Mouse (Mus musculus) hindbrain, postnatal 0 days (tissue): ENCODE measurements around the gene Thoc7. TPM values are rescaled to one million over a fixed set of nuclear protein-coding genes. Genes with fewer than 3 reads are reported as not detected.

Source experiments
- ATAC-seq: fragments of 200-750 bp; cut with Nextera tagmentation; 2 replicates; pipeline ENCODE4 v1.8.0; 2017; ENCODE audit warnings: mild to moderate bottlenecking, moderate TSS enrichment, moderate library complexity
- DNase-seq: peaks from one replicate; pipeline ENCODE4 v3.0.0-alpha.2; 2015; ENCODE audit warnings: low spot score
- H3K27ac ChIP-seq: fragments of 300-500 bp; sonication (generic); 2 replicates; pipeline ENCODE4 v1.5.1; 2014; ENCODE audit warnings: mild to moderate bottlenecking
- H3K27me3 ChIP-seq: fragments of 300-500 bp; sonication (generic); 2 replicates; pipeline ENCODE4 v1.6.1; 2014; ENCODE audit warnings: low read length, mixed read lengths; ENCODE audit not compliant: insufficient read depth
- H3K36me3 ChIP-seq: fragments of 300-500 bp; sonication (generic); 2 replicates; pipeline ENCODE4 v1.6.1; 2014; ENCODE audit warnings: low read length, mixed read lengths; ENCODE audit not compliant: insufficient read depth
- H3K4me1 ChIP-seq: fragments of 300-500 bp; sonication (generic); 2 replicates; pipeline ENCODE4 v1.6.1; 2014; ENCODE audit warnings: antibody characterized with exemption, low read length, mixed read lengths; ENCODE audit not compliant: insufficient read depth
- H3K4me2 ChIP-seq: fragments of 300-500 bp; sonication (generic); 2 replicates; pipeline ENCODE4 v1.6.1; 2014; ENCODE audit warnings: low read depth, mild to moderate bottlenecking, low read length, moderate library complexity, mixed read lengths
- H3K4me3 ChIP-seq: fragments of 300-500 bp; sonication (generic); 2 replicates; pipeline ENCODE4 v1.5.1; 2014; ENCODE audit warnings: low read length
- H3K9ac ChIP-seq: fragments of 300-500 bp; sonication (generic); replicated peaks from 2 replicates; pipeline ENCODE4 v1.6.1; 2014; ENCODE audit warnings: mild to moderate bottlenecking, low read length, moderate library complexity, mixed read lengths
- H3K9me3 ChIP-seq: fragments of 300-500 bp; sonication (generic); 2 replicates; pipeline ENCODE4 v1.6.1; 2016; ENCODE audit warnings: low read length, mixed read lengths
- CTCF ChIP-seq: IDR thresholded peaks from 2 replicates; pipeline ENCODE4 v1.5.1; 2016; ENCODE audit warnings: antibody characterized with exemption, control low read depth, low read depth
- WGBS: fragments of 180-500 bp; shearing (Covaris S2); extraction: QIAGEN DNeasy Blood & Tissue Kit; methylation state at CpG from one replicate; pipeline ENCODE4 v1.1.7; 2014; 5-methylcytosine and 5-hydroxymethylcytosine counted together
- polyA plus RNA-seq: library from polyadenylated mRNA; unstranded; fragments of >200 nt; fragmentation: Nextera tagmentation; extraction: Ambion mirVana; gene quantifications from 2 replicates; pipeline ENCODE4 v1.2.1, GENCODE M21; 2015
- total RNA-seq: library from RNA; depleted of rRNA; stranded (reverse); fragments of >200 nt; gene quantifications from 2 replicates; pipeline ENCODE4 v1.2.3, GENCODE M21; 2014; rRNA removed

Thoc7 gene
- total and polyA plus RNA-seq, 2 experiments from 2014 or later, result 38.1 to 211 TPM

- 93% methylated on average over 2 of the region's 2 CpGs for WGBS
- H3K36me3 ChIP-seq, result no peaks in the 10 kb centered on the region
Measured at GRCm38 (mm10) chr14:13910148-13910547, 51.5 kb downstream of the Thoc7 start.

GRCm38 (mm10) chr14:13907145-13907544 is 54.5 kb downstream of the Thoc7 start:
- Histone ChIP-seq H3K9ac (no peak overlapping the region), H3K4me3 (no peak overlapping the region), H3K4me1 (no peaks in the 10 kb centered on the region), H3K27me3 (no peaks in the 10 kb centered on the region), H3K9me3 (no peaks in the 10 kb centered on the region), H3K4me2 (no peak overlapping the region), H3K27ac (no peak overlapping the region), H3K36me3 (no peaks in the 10 kb centered on the region)
- no peak for DNase-seq
- 86% methylated on average over 6 of the region's 7 CpGs for WGBS
- TF ChIP-seq CTCF, result no peak
- no peak for ATAC-seq

More at GRCm38 (mm10) chr14:13910148-13910547, 51.5 kb downstream of the Thoc7 start:
- no peak overlapping the region for H3K4me3 ChIP-seq
- H3K4me2 ChIP-seq, result no peak overlapping the region
- ATAC-seq, result no peak
- H3K27me3 ChIP-seq, result no peaks in the 10 kb centered on the region
- no peak overlapping the region for H3K27ac ChIP-seq
- H3K9ac ChIP-seq, result no peak overlapping the region
- no peak for DNase-seq
- no peaks in the 10 kb centered on the region for H3K9me3 ChIP-seq
- no peak for TF ChIP-seq CTCF
- H3K4me1 ChIP-seq, result no peaks in the 10 kb centered on the region

DNA sequence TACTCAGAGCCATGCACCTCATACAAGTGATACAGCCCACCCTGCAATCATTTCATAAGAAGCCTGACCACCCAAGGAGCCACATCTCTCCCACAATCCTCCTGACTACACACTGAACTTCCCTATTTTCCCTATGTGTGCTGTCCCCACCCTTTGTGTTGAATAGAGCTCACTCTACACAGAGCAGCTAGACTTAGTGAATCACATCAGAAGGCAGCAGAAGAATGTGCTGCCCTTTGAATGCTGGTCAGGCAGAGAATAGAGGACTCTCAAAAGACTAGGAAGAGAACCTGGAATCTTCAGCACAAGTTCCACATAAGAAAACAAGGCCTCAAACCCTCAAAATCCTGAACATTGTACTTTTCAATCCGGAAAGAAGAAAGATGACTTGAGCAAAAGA is 55.2 kb downstream of the Thoc7 start:
- Histone ChIP-seq H3K4me2 (no peak overlapping the region), H3K9me3 (no peaks in the 10 kb centered on the region), H3K4me3 (no peak overlapping the region), H3K36me3 (no peaks in the 10 kb centered on the region), H3K27me3 (no peaks in the 10 kb centered on the region), H3K27ac (no peak overlapping the region), H3K9ac (no peak overlapping the region), H3K4me1 (no peaks in the 10 kb centered on the region)
- WGBS, result 91% methylated on average over 1 of the region's 1 CpGs
- ATAC-seq (no peak), DNase-seq (no peak)
- no peak for TF ChIP-seq CTCF

DNA sequence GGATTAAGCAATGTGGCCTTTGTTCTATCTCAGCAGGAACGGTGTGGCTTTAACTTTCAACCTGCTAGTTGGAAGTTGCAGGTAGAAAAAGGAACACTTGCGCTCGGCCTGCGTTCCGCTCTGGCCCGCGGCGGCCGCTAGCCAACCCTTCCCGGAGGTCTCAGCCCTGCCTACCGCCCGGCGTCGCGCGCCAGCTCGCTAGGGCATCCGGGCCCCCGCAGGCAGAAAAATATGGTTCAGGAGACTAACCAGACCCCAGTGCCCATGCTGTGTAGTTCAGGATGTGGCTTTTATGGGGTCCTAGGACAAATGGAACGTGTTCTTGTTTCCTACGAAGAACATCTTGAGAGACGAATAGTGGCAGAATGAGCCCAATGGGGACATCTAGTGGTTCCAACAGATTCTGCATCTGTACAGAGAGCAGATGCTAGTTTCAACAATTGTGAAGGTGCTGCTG is 60.0 kb downstream of the Thoc7 start:
- Histone ChIP-seq H3K4me3 (peak overlapping the region; percentile 43), H3K4me1 (no peaks in the 10 kb centered on the region), H3K4me2 (peak overlapping the region; percentile 85), H3K27me3 (no peaks in the 10 kb centered on the region), H3K9me3 (no peaks in the 10 kb centered on the region), H3K36me3 (no peaks in the 10 kb centered on the region), H3K27ac (no peak overlapping the region), H3K9ac (peak overlapping the region; percentile 45)
- DNase-seq (peak; percentile 88), ATAC-seq (peak; percentile 88)
- peak; percentile 89 for TF ChIP-seq CTCF
- WGBS, result under 1% methylated on average over 22 of the region's 22 CpGs

Other genes starting within 250 kb of the Thoc7 start
- not detected in 2 replicates for gene Gm281, start 47.4 kb downstream of the Thoc7 start, total RNA-seq
- not detected in 2 replicates for gene Gm281, start 47.4 kb downstream of the Thoc7 start, polyA plus RNA-seq
- gene Atxn7, start 412 bp downstream of the Thoc7 start, total RNA-seq, result 9.4 and 11.7 TPM in 2 replicates
- gene Atxn7, start 412 bp downstream of the Thoc7 start, polyA plus RNA-seq, result 2.9 and 3.6 TPM in 2 replicates
- 101 and 105 TPM in 2 replicates for gene Psmd6, start 159.1 kb upstream of the Thoc7 start, total RNA-seq
- gene Psmd6, start 159.1 kb upstream of the Thoc7 start, polyA plus RNA-seq, result 233 and 235 TPM in 2 replicates
- not detected in 2 replicates for gene Olfr720, start 225.0 kb upstream of the Thoc7 start, total RNA-seq
- gene Olfr720, start 225.0 kb upstream of the Thoc7 start, polyA plus RNA-seq, result not detected in 2 replicates